Mouse (Mus musculus): Measurements from ENCODE around the gene Zswim4.

The Zswim4 gene

DNA sequence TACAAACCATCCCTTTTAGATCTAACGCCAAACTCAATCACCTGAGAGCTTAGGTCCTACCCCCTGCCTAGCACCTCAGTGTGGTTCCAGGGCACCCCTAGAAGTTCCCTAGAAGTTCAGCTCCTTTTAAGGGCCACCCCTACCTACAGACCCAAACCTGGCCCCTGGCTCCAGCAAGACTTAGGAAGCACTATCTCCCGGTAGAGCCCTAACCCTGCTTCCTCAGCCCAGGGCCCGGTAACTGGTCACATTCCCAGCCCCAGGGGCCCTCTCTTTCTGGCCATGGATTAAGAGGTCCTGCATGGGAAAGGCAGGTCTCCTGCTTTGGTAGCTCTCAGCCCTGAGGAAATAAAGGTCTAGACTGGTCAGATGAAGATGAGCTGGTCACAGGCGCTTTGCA lies 56.9 kb downstream of the Zswim4 start:
- no peak for DNase-seq

DNA sequence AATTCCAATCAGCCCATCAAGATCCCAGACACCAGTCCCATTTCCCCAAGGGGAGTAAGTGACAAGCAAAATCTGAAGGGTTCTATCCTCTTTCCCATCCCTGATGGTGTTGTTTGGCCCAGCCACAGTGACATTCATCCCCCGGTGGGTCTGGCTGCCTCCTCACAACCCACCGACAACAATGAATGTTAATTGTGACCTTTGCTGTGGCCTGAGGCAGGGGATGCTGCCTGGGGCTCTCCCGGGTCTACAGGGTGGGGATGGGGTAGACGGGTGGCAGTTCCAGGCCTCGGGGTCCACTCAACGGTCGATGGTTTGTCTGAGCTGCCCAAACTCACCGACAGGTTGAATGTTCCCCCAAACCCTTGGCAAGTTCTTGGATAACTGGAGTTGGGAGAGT lies 58.3 kb downstream of the Zswim4 start:
- DNase-seq: no peak

DNA sequence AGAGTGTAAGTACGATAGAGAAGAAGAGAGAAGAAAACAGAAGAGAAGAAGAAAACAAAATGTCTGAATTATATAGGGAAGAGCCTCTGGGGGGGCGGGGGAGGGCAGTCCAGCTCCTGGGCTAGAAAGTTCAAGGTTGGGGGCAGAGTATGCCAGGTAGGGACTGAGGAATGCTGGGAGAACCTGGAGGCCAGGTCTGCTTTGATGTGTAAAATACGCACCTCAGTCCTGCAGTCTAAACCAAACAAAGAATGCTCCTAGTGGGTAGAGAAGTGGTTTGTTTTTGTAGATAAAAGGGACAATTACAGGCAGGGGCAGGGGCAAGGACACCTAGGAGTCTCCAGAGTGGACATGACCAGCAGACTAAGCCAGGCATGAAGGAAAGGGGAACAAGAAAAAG lies 59.5 kb downstream of the Zswim4 start:
- no peak for DNase-seq

DNA sequence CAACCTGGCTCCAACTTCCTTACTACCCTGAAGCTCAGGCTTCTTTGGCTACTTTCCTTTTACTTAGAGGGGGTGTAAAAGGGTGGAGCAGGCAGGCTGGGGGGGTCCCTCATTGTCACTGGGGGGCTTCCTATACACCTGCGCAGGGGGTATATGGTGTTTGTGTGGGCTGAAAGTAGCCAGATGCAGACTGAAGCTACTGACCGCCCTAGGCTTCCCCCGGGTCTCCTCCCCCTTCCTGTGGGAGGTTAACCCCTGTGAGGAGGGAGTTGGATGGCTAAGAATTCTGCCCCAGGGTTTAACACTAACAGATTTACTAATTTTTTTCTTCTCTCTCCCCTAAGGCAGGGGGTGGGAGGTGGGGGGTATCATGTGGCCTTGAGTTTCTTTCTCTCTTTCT lies 60.3 kb downstream of the Zswim4 start:
- no peak for DNase-seq

DNA sequence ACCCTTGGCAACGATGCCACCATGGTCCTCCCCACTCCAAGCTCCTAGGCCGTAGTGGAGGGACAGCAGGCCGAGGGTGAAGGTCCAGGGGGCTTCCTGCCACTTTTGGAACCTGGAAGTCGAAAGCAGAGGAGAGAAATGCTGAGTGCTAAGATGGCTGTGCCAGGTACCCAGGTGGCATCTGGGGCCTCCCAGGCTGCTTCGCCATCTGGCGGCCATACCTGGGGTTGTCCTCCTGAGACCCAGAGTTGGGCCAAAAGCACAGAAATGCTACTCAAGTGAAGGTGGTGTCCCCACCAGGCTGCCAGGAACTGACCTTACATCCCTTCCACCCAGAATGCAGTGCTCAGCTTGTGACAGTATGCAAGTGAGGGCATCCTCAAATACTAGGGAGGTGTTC lies 63.0 kb downstream of the Zswim4 start:
- DNase-seq: peak; percentile 36

DNA sequence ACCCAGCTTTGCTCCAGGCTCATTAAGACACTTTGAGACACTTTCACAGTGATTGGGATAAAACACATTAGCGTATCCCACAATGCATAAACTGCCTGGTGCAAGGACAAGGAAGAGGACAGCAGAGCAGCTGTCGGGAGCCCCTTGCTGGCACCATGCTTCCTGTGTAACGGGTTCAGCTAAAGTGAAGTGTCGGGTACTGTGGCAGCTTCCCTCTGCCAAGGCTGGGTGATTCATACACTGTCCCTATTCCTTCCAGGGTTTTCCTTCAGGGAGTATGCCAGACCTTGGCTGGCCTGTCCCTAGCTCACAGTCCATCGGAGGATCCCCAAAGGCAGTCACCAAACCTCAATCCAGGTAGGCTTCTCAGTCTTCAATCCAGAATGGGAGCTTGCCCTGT lies 66.8 kb downstream of the Zswim4 start:
- no peak for DNase-seq

DNA sequence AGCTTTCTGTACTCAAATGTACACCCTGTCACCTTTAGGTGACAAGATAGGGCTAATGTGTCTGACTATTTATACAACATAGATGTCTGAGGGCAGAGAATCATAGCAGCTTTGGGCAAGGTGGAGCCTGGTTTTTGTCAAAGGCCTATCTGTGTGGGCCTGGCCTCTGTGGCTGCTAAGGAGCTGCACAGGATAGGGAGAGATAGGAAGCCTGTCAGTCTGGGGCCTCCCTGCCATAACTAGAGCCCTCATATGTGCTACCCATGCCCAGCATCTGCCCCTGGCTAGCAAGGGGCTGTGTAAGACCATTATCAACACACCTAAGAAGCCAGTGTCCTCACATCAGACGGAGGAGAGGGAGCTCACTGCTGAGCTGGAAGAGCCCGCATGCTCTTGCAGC lies 69.2 kb downstream of the Zswim4 start:
- no peak for DNase-seq
